Mouse (Mus musculus): ENCODE data around the gene Tmem8b. TPM values are rescaled to one million over a fixed set of nuclear protein-coding genes. Genes with fewer than 3 reads are reported as not detected.

Tmem8b gene
- polyA plus RNA-seq, 1 experiment from 2014 or later = 3.6 TPM

GRCm38 (mm10) chr4:43703439-43703838 is 34.7 kb downstream of the Tmem8b start:
- WGBS = 71% methylated on average over 6 of the region's 6 CpGs
- H3K4me3 ChIP-seq (ENCODE audit: low read length) = no peak overlapping the region
- H3K9ac ChIP-seq (ENCODE audit: low read length) = no peak overlapping the region
- H3K27ac ChIP-seq (ENCODE audit: low read length) = no peak overlapping the region
- no peaks in the 10 kb centered on the region for H3K4me1 ChIP-seq (ENCODE audit: control insufficient read depth, insufficient read depth, low read length)
- ATAC-seq (replicated peaks; ENCODE audit: extremely low read depth, insufficient read depth, low FRiP score) = no peak
- H3K9me3 ChIP-seq (replicated peaks; ENCODE audit: control insufficient read depth, low read length) = no peaks in the 10 kb centered on the region
- no peaks in the 10 kb centered on the region for H3K27me3 ChIP-seq (ENCODE audit: control insufficient read depth, insufficient read depth, low read length)
- H3K36me3 ChIP-seq (ENCODE audit: control insufficient read depth, insufficient read depth) = no peaks in the 10 kb centered on the region
- H3K4me2 ChIP-seq (ENCODE audit: low read depth, low read length) = no peak overlapping the region

- Histone ChIP-seq H3K4me2 (ENCODE audit: low read depth, low read length) (no peak overlapping the region), H3K27me3 (ENCODE audit: control insufficient read depth, insufficient read depth, low read length) (no peaks in the 10 kb centered on the region), H3K4me1 (ENCODE audit: control insufficient read depth, insufficient read depth, low read length) (no peaks in the 10 kb centered on the region), H3K9ac (ENCODE audit: low read length) (no peak overlapping the region), H3K9me3 (replicated peaks; ENCODE audit: control insufficient read depth, low read length) (no peaks in the 10 kb centered on the region), H3K36me3 (ENCODE audit: control insufficient read depth, insufficient read depth) (no peaks in the 10 kb centered on the region), H3K4me3 (ENCODE audit: low read length) (no peak overlapping the region), H3K27ac (ENCODE audit: low read length) (no peak overlapping the region)
- 74% methylated on average over 8 of the region's 8 CpGs for WGBS
- no peak for ATAC-seq (replicated peaks; ENCODE audit: extremely low read depth, insufficient read depth, low FRiP score)
Observed at GRCm38 (mm10) chr4:43703851-43704250, 35.1 kb downstream of the Tmem8b start.

- no peaks in the 10 kb centered on the region; the same call in none of the 2 replicates for H3K4me1 ChIP-seq (ENCODE audit: control insufficient read depth, insufficient read depth, low read length)
- 70% methylated on average over 13 of the region's 13 CpGs for WGBS
- H3K9ac ChIP-seq (ENCODE audit: low read length) = no peak overlapping the region
- H3K4me3 ChIP-seq (ENCODE audit: low read length) = no peak overlapping the region
- H3K27me3 ChIP-seq (ENCODE audit: control insufficient read depth, insufficient read depth, low read length) = no peaks in the 10 kb centered on the region
- H3K4me2 ChIP-seq (ENCODE audit: low read depth, low read length) = no peak overlapping the region
- H3K27ac ChIP-seq (ENCODE audit: low read length) = no peak overlapping the region
- no peaks in the 10 kb centered on the region for H3K9me3 ChIP-seq (replicated peaks; ENCODE audit: control insufficient read depth, low read length)
- ATAC-seq (replicated peaks; ENCODE audit: extremely low read depth, insufficient read depth, low FRiP score) = no peak
- no peaks in the 10 kb centered on the region for H3K36me3 ChIP-seq (ENCODE audit: control insufficient read depth, insufficient read depth)
Observed at GRCm38 (mm10) chr4:43705991-43706390, 37.2 kb downstream of the Tmem8b start.

- Histone ChIP-seq H3K27ac (ENCODE audit: low read length) (no peak within 1 kb of the TSS), H3K4me1 (ENCODE audit: control insufficient read depth, insufficient read depth, low read length) (peaks cover 5% of the 10 kb centered on the region), H3K36me3 (ENCODE audit: control insufficient read depth, insufficient read depth) (no peaks in the 10 kb centered on the region), H3K9ac (ENCODE audit: low read length) (no peak within 1 kb of the TSS), H3K9me3 (replicated peaks; ENCODE audit: control insufficient read depth, low read length) (no peaks in the 10 kb centered on the region), H3K4me3 (ENCODE audit: low read length) (no peak within 1 kb of the TSS), H3K4me2 (ENCODE audit: low read depth, low read length) (no peak within 1 kb of the TSS), H3K27me3 (ENCODE audit: control insufficient read depth, insufficient read depth, low read length) (no peaks in the 10 kb centered on the region)
- 58% methylated on average over 6 of the region's 6 CpGs for WGBS
- no peak for ATAC-seq (replicated peaks; ENCODE audit: extremely low read depth, insufficient read depth, low FRiP score)
Observed at GRCm38 (mm10) chr4:43709869-43710268, 41.1 kb downstream of the Tmem8b start, which contains the start of gene Olfr71. TSS of gene Olfr71 (minus strand) at chr4:43710255.

GRCm38 (mm10) chr4:43711821-43712220 is 43.0 kb downstream of the Tmem8b start:
- H3K27me3 ChIP-seq (ENCODE audit: control insufficient read depth, insufficient read depth, low read length) = no peaks in the 10 kb centered on the region
- peaks cover 5% of the 10 kb centered on the region for H3K4me1 ChIP-seq (ENCODE audit: control insufficient read depth, insufficient read depth, low read length)
- H3K4me2 ChIP-seq (ENCODE audit: low read depth, low read length) = peak overlapping the region; percentile 28; the same call in 1 of the 2 replicates
- 2% methylated on average over 2 of the region's 2 CpGs for WGBS
- ATAC-seq (replicated peaks; ENCODE audit: extremely low read depth, insufficient read depth, low FRiP score) = no peak
- H3K27ac ChIP-seq (ENCODE audit: low read length) = no peak overlapping the region
- no peaks in the 10 kb centered on the region for H3K9me3 ChIP-seq (replicated peaks; ENCODE audit: control insufficient read depth, low read length)
- H3K9ac ChIP-seq (ENCODE audit: low read length) = peak overlapping the region; percentile 45; the same call in 1 of the 2 replicates
- no peaks in the 10 kb centered on the region for H3K36me3 ChIP-seq (ENCODE audit: control insufficient read depth, insufficient read depth)
- no peak overlapping the region for H3K4me3 ChIP-seq (ENCODE audit: low read length)

- Histone ChIP-seq H3K36me3 (ENCODE audit: control insufficient read depth, insufficient read depth) (no peaks in the 10 kb centered on the region), H3K9me3 (replicated peaks; ENCODE audit: control insufficient read depth, low read length) (no peaks in the 10 kb centered on the region), H3K4me2 (ENCODE audit: low read depth, low read length) (no peak overlapping the region), H3K27ac (ENCODE audit: low read length) (no peak overlapping the region), H3K4me3 (ENCODE audit: low read length) (no peak overlapping the region), H3K9ac (ENCODE audit: low read length) (no peak overlapping the region), H3K4me1 (ENCODE audit: control insufficient read depth, insufficient read depth, low read length) (peaks cover 5% of the 10 kb centered on the region), H3K27me3 (ENCODE audit: control insufficient read depth, insufficient read depth, low read length) (no peaks in the 10 kb centered on the region)
- no peak for ATAC-seq (replicated peaks; ENCODE audit: extremely low read depth, insufficient read depth, low FRiP score)
- 46% methylated on average over 7 of the region's 7 CpGs for WGBS
Observed at GRCm38 (mm10) chr4:43713652-43714219, 45.0 kb downstream of the Tmem8b start.

- H3K36me3 ChIP-seq (ENCODE audit: control insufficient read depth, insufficient read depth) = no peaks in the 10 kb centered on the region
- no peak for ATAC-seq (replicated peaks; ENCODE audit: extremely low read depth, insufficient read depth, low FRiP score)
- 29% methylated on average over 15 of the region's 16 CpGs for WGBS
- H3K27me3 ChIP-seq (ENCODE audit: control insufficient read depth, insufficient read depth, low read length) = no peaks in the 10 kb centered on the region
- peaks cover 7% of the 10 kb centered on the region for H3K4me1 ChIP-seq (ENCODE audit: control insufficient read depth, insufficient read depth, low read length)
- H3K27ac ChIP-seq (ENCODE audit: low read length) = peak overlapping the region; percentile 87
- no peaks in the 10 kb centered on the region for H3K9me3 ChIP-seq (replicated peaks; ENCODE audit: control insufficient read depth, low read length)
- peak overlapping the region; percentile 54 for H3K4me2 ChIP-seq (ENCODE audit: low read depth, low read length)
- H3K4me3 ChIP-seq (ENCODE audit: low read length) = no peak overlapping the region
- H3K9ac ChIP-seq (ENCODE audit: low read length) = 0 out of 2 replicates have a peak overlapping the region, but pooled peaks have one; percentile 20
Observed at GRCm38 (mm10) chr4:43720491-43721228, 51.9 kb downstream of the Tmem8b start.

GRCm38 (mm10) chr4:43722191-43722590 is 53.4 kb downstream of the Tmem8b start:
- H3K4me3 ChIP-seq (ENCODE audit: low read length) = no peak overlapping the region
- ATAC-seq (replicated peaks; ENCODE audit: extremely low read depth, insufficient read depth, low FRiP score) = no peak
- no peaks in the 10 kb centered on the region for H3K9me3 ChIP-seq (replicated peaks; ENCODE audit: control insufficient read depth, low read length)
- no peak overlapping the region for H3K4me2 ChIP-seq (ENCODE audit: low read depth, low read length)
- H3K36me3 ChIP-seq (ENCODE audit: control insufficient read depth, insufficient read depth) = no peaks in the 10 kb centered on the region
- peaks cover 13% of the 10 kb centered on the region for H3K4me1 ChIP-seq (ENCODE audit: control insufficient read depth, insufficient read depth, low read length)
- WGBS = 84% methylated on average over 4 of the region's 4 CpGs
- H3K9ac ChIP-seq (ENCODE audit: low read length) = no peak overlapping the region
- H3K27ac ChIP-seq (ENCODE audit: low read length) = no peak overlapping the region
- no peaks in the 10 kb centered on the region for H3K27me3 ChIP-seq (ENCODE audit: control insufficient read depth, insufficient read depth, low read length)

- H3K9me3 ChIP-seq (replicated peaks; ENCODE audit: control insufficient read depth, low read length) = no peaks in the 10 kb centered on the region
- H3K27me3 ChIP-seq (ENCODE audit: control insufficient read depth, insufficient read depth, low read length) = no peaks in the 10 kb centered on the region
- no peak overlapping the region for H3K9ac ChIP-seq (ENCODE audit: low read length)
- no peak overlapping the region for H3K27ac ChIP-seq (ENCODE audit: low read length)
- no peak overlapping the region for H3K4me3 ChIP-seq (ENCODE audit: low read length)
- ATAC-seq (replicated peaks; ENCODE audit: extremely low read depth, insufficient read depth, low FRiP score) = no peak
- H3K36me3 ChIP-seq (ENCODE audit: control insufficient read depth, insufficient read depth) = no peaks in the 10 kb centered on the region
- H3K4me2 ChIP-seq (ENCODE audit: low read depth, low read length) = no peak overlapping the region
- peaks cover 39% of the 10 kb centered on the region for H3K4me1 ChIP-seq (ENCODE audit: control insufficient read depth, insufficient read depth, low read length)
- WGBS = 8% methylated on average over 1 of the region's 1 CpGs
Observed at GRCm38 (mm10) chr4:43724764-43725163, 56.0 kb downstream of the Tmem8b start.
